Mouse (Mus musculus): Measurements from ENCODE around the gene Plrg1. TPM values are rescaled to one million over a fixed set of nuclear protein-coding genes. Genes with fewer than 3 reads are reported as not detected.

The Plrg1 gene
- 29.6 and 29.9 TPM in 2 replicates for polyA plus RNA-seq (2015; fragmentation: Nextera tagmentation; extraction: Ambion mirVana)

DNA sequence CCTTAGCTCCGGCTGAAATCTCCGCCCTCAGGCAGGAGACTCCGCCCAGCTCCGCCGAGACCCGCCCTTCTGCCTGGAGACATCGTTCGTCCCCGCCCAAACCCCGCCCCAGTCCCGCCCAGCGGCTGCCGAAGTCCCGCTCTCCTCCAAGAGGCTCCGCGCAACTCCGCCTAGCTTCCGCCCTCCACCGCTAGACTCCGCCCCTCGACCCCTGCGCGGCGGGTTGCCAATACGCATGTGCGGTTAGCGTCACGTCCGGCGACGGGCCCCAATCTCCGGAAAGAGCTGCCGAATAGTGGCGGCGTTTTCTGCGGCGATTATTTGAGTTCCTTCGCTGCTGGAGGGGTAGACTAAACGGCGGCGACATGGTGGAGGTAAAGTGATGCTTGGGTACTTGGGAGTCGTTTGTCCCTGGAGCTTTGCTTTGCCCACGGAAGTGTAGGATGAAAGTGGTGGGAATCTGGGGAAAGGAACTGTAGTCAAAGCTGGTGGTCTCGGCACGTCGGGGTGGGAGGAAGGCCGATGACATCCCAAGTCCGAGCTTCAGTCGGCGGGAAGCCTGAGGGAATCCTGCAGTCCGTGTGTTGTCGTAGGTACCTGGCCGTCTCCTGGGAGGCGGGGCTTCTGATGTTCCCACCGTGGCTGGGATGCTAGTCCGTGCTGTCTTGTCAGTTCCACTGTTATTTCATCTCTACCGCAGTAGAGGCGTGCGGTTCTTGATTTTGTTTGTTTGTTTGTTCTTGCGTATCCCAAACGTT lies at the start of gene Plrg1:
Gene Plrg1 (plus strand): TSS at position 242 of the 758 bp plus-strand sequence.
- no peaks in the 10 kb centered on the region for H3K9me3 ChIP-seq (ENCODE audit: low read length)
- peaks cover 9% of the 10 kb centered on the region for H3K4me1 ChIP-seq (ENCODE audit: insufficient read depth)
- no peak for TF ChIP-seq EP300 (IDR thresholded peaks at IDR 0.05; ENCODE audit: low read depth)
- TF ChIP-seq CTCF (IDR thresholded peaks at IDR 0.05; ENCODE audit: low read depth): no peak
- peak within 1 kb of the TSS; percentile 81 for H3K27ac ChIP-seq (ENCODE audit: low read depth)
- DNase-seq (peak; percentile 100), ATAC-seq (peak; percentile 98)
- H3K4me3 ChIP-seq (ENCODE audit: low read depth, low read length): peak within 1 kb of the TSS; percentile 83
- WGBS (ENCODE audit: insufficient replicate concordance): under 1% methylated on average over 60 of the region's 61 CpGs
- H3K36me3 ChIP-seq (replicated peaks; ENCODE audit: insufficient read depth, low read length): peaks cover 29% of the 10 kb centered on the region
- H3K4me2 ChIP-seq (ENCODE audit: low read depth, low read length): peak within 1 kb of the TSS; percentile 83
- H3K27me3 ChIP-seq (ENCODE audit: insufficient read depth, low read length): no peaks in the 10 kb centered on the region
- peak within 1 kb of the TSS; percentile 91 for H3K9ac ChIP-seq (replicated peaks)

DNA sequence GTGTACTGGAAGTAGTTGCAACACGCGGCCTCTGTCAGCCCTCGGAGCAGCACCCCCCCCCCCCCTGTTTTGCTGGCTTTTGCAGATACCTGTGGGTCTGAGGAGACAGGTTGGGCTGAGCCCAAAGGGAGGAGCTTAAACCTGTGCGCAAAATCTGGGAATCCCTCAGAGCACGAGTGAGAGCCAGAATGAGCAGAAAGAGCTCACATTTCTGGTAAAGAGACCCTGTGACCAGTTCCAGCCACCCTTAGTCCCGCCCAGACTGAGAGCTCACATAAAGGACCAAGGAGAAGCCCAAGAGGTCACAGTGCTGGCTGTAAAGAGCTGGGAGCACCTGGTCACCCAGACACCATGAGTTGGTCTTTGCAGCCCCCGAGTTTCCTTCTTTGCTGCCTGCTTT lies 47.8 kb upstream of the Plrg1 start, which contains the start of gene Fgg:
Gene Fgg (plus strand): TSS at position 168 of the 400 bp plus-strand sequence.
- ATAC-seq (peak; percentile 81), DNase-seq (peak; percentile 80)
- H3K4me3 ChIP-seq (ENCODE audit: low read depth, low read length): peak within 1 kb of the TSS; percentile 49
- TF ChIP-seq CTCF (IDR thresholded peaks at IDR 0.05; ENCODE audit: low read depth): no peak
- peak; percentile 47; the same call in 1 of the 2 replicates for TF ChIP-seq EP300 (IDR thresholded peaks at IDR 0.05; ENCODE audit: low read depth)
- peak within 1 kb of the TSS; percentile 89 for H3K27ac ChIP-seq (ENCODE audit: low read depth)
- H3K9me3 ChIP-seq (ENCODE audit: low read length): no peaks in the 10 kb centered on the region
- H3K4me2 ChIP-seq (ENCODE audit: low read depth, low read length): peak within 1 kb of the TSS; percentile 66
- no peaks in the 10 kb centered on the region for H3K27me3 ChIP-seq (ENCODE audit: insufficient read depth, low read length)
- H3K9ac ChIP-seq (replicated peaks): peak within 1 kb of the TSS; percentile 69
- H3K4me1 ChIP-seq (ENCODE audit: insufficient read depth): 0 out of 2 replicates have a peak, but pooled peaks cover 5% of the 10 kb centered on the region
- WGBS (ENCODE audit: insufficient replicate concordance): 47% methylated on average over 7 of the region's 7 CpGs
- H3K36me3 ChIP-seq (replicated peaks; ENCODE audit: insufficient read depth, low read length): no peaks in the 10 kb centered on the region

- peak overlapping the region; percentile 89 for H3K27ac ChIP-seq (ENCODE audit: low read depth)
- 0 out of 2 replicates have a peak, but pooled peaks cover 3% of the 10 kb centered on the region for H3K4me1 ChIP-seq (ENCODE audit: insufficient read depth)
- H3K9ac ChIP-seq (replicated peaks): peak overlapping the region; percentile 69
- DNase-seq: no peak
- TF ChIP-seq EP300 (IDR thresholded peaks at IDR 0.05; ENCODE audit: low read depth) (no peak), CTCF (IDR thresholded peaks at IDR 0.05; ENCODE audit: low read depth) (no peak)
- H3K27me3 ChIP-seq (ENCODE audit: insufficient read depth, low read length): no peaks in the 10 kb centered on the region
- H3K4me2 ChIP-seq (ENCODE audit: low read depth, low read length): peak overlapping the region; percentile 66
- WGBS (ENCODE audit: insufficient replicate concordance): 46% methylated on average over 11 of the region's 11 CpGs
- H3K4me3 ChIP-seq (ENCODE audit: low read depth, low read length): peak overlapping the region; percentile 49
- no peaks in the 10 kb centered on the region; the same call in 1 of the 2 replicates for H3K36me3 ChIP-seq (replicated peaks; ENCODE audit: insufficient read depth, low read length)
- no peaks in the 10 kb centered on the region for H3K9me3 ChIP-seq (ENCODE audit: low read length)
- no peak for ATAC-seq
Measured at GRCm38 (mm10) chr3:83010291-83010690, 45.0 kb upstream of the Plrg1 start.

DNA sequence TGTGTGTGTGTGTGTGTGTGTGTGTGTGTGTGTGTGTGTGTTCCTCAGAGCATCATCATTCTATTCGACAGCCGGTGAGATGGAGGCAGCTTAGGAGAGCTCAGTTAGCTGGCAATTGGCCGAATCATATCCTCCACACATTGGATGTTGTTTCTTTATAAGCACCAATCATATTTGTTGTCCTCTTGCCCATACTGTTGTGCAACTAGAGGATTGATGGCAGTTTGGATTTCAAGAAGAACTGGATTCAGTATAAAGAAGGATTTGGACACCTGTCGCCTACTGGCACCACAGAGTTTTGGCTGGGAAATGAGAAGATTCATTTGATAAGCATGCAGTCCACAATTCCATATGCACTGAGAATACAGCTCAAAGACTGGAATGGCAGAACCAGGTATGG lies 44.2 kb upstream of the Plrg1 start:
- H3K4me3 ChIP-seq (ENCODE audit: low read depth, low read length): peak overlapping the region; percentile 49
- no peaks in the 10 kb centered on the region for H3K9me3 ChIP-seq (ENCODE audit: low read length)
- H3K4me1 ChIP-seq (ENCODE audit: insufficient read depth): 0 out of 2 replicates have a peak, but pooled peaks cover 2% of the 10 kb centered on the region
- H3K9ac ChIP-seq (replicated peaks): peak overlapping the region; percentile 69
- ATAC-seq: no peak
- H3K27ac ChIP-seq (ENCODE audit: low read depth): peak overlapping the region; percentile 89
- H3K4me2 ChIP-seq (ENCODE audit: low read depth, low read length): peak overlapping the region; percentile 66
- H3K27me3 ChIP-seq (ENCODE audit: insufficient read depth, low read length): no peaks in the 10 kb centered on the region
- TF ChIP-seq CTCF (IDR thresholded peaks at IDR 0.05; ENCODE audit: low read depth): no peak
- no peak for TF ChIP-seq EP300 (IDR thresholded peaks at IDR 0.05; ENCODE audit: low read depth)
- H3K36me3 ChIP-seq (replicated peaks; ENCODE audit: insufficient read depth, low read length): no peaks in the 10 kb centered on the region; the same call in 1 of the 2 replicates
- 57% methylated on average over 4 of the region's 4 CpGs for WGBS (ENCODE audit: insufficient replicate concordance)
- no peak for DNase-seq

GRCm38 (mm10) chr3:83011565-83011964 lies 43.8 kb upstream of the Plrg1 start:
- H3K4me3 ChIP-seq (ENCODE audit: low read depth, low read length): peak overlapping the region; percentile 49

DNA sequence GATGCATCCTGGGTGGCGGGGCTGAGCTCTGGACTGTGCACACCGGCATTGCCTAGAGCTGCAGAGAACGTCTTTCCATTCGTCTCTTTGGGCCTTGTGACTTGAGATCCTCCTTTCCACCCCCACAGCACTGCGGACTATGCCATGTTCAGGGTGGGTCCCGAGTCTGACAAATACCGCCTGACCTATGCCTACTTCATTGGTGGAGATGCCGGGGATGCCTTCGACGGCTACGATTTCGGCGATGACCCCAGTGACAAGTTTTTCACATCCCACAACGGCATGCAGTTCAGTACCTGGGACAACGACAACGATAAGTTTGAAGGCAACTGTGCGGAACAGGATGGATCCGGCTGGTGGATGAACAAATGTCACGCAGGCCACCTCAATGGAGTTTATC lies 42.7 kb upstream of the Plrg1 start:
- Histone ChIP-seq H3K4me3 (ENCODE audit: low read depth, low read length) (peak overlapping the region; percentile 49), H3K9ac (replicated peaks) (peak overlapping the region; percentile 69; the same call in 1 of the 2 replicates), H3K27me3 (ENCODE audit: insufficient read depth, low read length) (no peaks in the 10 kb centered on the region), H3K4me1 (ENCODE audit: insufficient read depth) (no peaks in the 10 kb centered on the region), H3K36me3 (replicated peaks; ENCODE audit: insufficient read depth, low read length) (no peaks in the 10 kb centered on the region; the same call in 1 of the 2 replicates), H3K9me3 (ENCODE audit: low read length) (no peaks in the 10 kb centered on the region), H3K4me2 (ENCODE audit: low read depth, low read length) (peak overlapping the region; percentile 66), H3K27ac (ENCODE audit: low read depth) (peak overlapping the region; percentile 11; the same call in 1 of the 2 replicates)
- DNase-seq (peak; percentile 50), ATAC-seq (peak; percentile 2; the same call in 1 of the 2 replicates)
- no peak for TF ChIP-seq CTCF (IDR thresholded peaks at IDR 0.05; ENCODE audit: low read depth)
- TF ChIP-seq EP300 (IDR thresholded peaks at IDR 0.05; ENCODE audit: low read depth): no peak
- 77% methylated on average over 19 of the region's 19 CpGs for WGBS (ENCODE audit: insufficient replicate concordance)

More at GRCm38 (mm10) chr3:83011565-83011964, 43.8 kb upstream of the Plrg1 start:
- TF ChIP-seq EP300 (IDR thresholded peaks at IDR 0.05; ENCODE audit: low read depth): no peak
- TF ChIP-seq CTCF (IDR thresholded peaks at IDR 0.05; ENCODE audit: low read depth): no peak
- ATAC-seq: no peak
- Histone ChIP-seq H3K27ac (ENCODE audit: low read depth) (peak overlapping the region; percentile 89; the same call in 1 of the 2 replicates), H3K9me3 (ENCODE audit: low read length) (no peaks in the 10 kb centered on the region), H3K4me1 (ENCODE audit: insufficient read depth) (no peaks in the 10 kb centered on the region), H3K27me3 (ENCODE audit: insufficient read depth, low read length) (no peaks in the 10 kb centered on the region), H3K4me2 (ENCODE audit: low read depth, low read length) (peak overlapping the region; percentile 66), H3K36me3 (replicated peaks; ENCODE audit: insufficient read depth, low read length) (no peaks in the 10 kb centered on the region; the same call in 1 of the 2 replicates), H3K9ac (replicated peaks) (peak overlapping the region; percentile 69)
- WGBS (ENCODE audit: insufficient replicate concordance): 72% methylated on average over 4 of the region's 4 CpGs
- DNase-seq: no peak

Measured in liver, postnatal 0 days (tissue).